Mouse (Mus musculus) erythroid progenitor cell, adult 5-6 weeks (primary cell): ENCODE results near the gene Fbxo4. TPM values are rescaled to one million over a fixed set of nuclear protein-coding genes. Genes with fewer than 3 reads are reported as not detected.

Experiments
- ATAC-seq: replicated peaks from 2 replicates; pipeline ENCODE4 v1.8.0; 2016; ENCODE audit warnings: moderate number of reproducible peaks, mild to moderate bottlenecking, moderate TSS enrichment, inconsistent platforms; ENCODE audit not compliant: poor library complexity, low FRiP score, severe bottlenecking
- total RNA-seq, 2 experiments: library from RNA; stranded (forward) in 1 of 2; stranded (reverse) in 1 of 2; fragments of 150-400 nt in 1 of 2; fragments of 186-747, 209-891 nt in 1 of 2; gene quantifications; 2 replicates each; pipeline versions ENCODE4 v1.2.3 to v1.2.4; 2015 to 2017; ENCODE audit warnings: low replicate concordance in 2 of 2

The Fbxo4 gene
- total RNA-seq, 2 experiments from 2014 or later: not detected

- no peak for ATAC-seq
Measured at GRCm38 (mm10) chr15:3984876-3985275, 5.5 kb upstream of the Fbxo4 start.

GRCm38 (mm10) chr15:3982732-3983131, 3.4 kb upstream of the Fbxo4 start:
- no peak for ATAC-seq

DNA sequence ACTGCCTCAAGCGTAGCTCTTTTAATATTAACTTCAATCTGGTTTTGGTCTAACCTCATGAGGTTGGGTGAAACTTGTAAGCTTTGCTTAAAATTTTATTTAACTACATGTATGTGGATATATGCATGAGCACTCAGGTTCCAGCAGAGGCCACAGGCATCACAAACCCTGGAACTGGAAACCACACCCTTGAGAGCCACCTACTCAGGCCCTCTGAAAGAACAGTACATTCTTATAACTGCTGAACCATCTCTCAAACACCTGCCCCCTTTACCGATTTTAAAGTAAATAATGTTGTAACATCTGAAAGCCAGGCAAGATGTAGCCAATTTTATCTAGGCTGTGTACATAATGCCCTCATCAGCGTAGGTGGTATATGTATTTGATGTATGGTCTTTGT, 498 bp upstream of the Fbxo4 start:
- ATAC-seq: peak; percentile 23; the same call in 1 of the 2 replicates

DNA sequence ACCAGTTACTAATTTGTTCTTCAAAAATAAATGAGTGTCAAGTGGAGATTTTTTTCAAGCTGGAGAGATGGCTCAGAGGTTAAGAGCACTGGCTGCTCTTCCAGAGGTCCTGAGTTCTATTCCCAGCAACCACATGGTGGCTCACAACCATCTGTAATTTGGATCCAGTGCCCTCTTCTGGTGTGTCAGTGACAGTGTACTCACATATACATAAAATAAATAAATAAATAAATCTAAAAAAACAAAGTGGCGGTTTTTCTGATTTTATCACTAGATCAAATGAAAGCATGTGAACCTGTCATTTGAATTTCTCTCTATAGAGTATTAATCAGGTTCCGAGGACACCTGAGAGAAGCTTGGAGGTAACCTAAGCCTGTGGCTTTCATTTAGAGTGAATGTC, 1.1 kb downstream of the Fbxo4 start:
- no peak for ATAC-seq

DNA sequence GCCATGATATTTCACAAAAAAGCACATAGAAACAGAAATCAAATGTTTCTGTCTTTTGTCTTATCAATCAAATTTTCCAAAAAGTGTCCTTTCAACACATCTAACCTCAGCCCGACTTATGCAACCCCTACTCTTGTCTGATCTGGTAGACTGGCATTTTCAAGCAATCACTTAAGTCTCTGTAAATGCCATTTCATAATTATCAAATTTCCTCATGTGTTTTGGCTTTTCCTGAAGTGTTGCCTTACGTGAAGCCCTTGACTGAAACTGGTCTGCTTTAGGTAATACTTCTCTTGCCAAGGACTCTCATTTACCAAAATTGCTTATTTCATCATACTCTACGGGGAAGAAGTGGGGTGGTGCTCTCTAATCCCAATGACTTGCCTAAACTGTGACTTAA, 6.1 kb downstream of the Fbxo4 start:
- no peak for ATAC-seq

- ATAC-seq: no peak
Measured at GRCm38 (mm10) chr15:3970193-3970592, 9.2 kb downstream of the Fbxo4 start.

- ATAC-seq: no peak
Measured at GRCm38 (mm10) chr15:3969743-3970142, 9.6 kb downstream of the Fbxo4 start.

DNA sequence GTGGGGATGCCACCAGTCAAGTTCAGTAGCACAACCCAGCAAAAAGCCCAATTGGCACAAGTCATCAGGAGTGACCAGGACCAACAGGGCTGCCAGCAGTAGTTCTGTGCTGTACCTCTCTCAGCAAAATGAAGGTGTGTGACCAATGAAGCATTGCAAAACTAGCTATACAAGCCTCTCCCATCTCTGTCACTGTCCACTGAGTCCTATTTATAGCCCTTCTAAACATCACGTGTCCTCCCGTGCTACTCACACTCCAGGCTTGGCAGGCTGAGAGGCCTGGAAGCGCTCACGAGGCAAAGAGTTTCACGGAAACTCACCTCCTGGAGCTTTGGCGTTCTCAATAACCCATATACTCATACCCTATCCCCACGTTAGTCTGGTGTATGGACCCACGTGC, 17.1 kb downstream of the Fbxo4 start:
- ATAC-seq: no peak

DNA sequence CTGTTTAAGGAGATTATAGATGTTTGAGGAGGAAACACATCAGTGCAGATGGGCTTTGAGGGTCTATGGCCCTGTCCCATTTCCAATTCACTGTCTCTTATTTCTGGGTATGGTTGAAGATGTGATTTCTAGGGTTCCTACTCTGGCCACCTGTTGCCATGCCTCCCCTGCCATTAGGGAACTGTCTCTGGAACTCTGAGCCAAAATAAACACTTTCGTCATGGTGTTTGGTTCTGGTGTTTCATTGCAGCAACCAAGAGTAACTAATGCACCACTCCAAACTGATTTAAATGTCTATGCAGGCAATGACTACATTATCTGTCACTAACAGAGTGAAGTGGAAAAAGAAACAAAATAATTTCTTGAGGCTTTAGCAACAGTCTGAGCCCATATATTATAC, 19.3 kb downstream of the Fbxo4 start:
- no peak for ATAC-seq

- ATAC-seq: no peak
Measured at GRCm38 (mm10) chr15:3957982-3958381, 21.4 kb downstream of the Fbxo4 start.

DNA sequence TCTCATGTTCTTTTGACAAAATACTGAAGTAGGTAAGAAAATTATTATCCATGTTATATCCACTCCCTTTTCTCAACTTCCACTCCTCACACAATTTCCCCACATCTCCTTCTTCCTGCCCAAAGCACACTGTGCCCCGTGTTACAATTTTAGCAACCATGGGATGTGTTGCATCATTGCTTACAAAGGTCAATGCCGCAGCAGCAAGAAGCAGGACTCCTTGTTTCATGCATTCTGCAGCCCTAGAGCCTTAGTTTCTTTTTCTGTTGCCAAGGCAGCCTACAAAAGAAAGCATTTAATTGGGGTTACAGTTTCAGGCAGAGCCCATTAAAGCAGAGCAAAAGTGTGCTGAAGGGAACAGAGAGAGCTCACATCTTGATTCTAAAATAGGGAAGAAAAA, 24.4 kb downstream of the Fbxo4 start:
- no peak for ATAC-seq

DNA sequence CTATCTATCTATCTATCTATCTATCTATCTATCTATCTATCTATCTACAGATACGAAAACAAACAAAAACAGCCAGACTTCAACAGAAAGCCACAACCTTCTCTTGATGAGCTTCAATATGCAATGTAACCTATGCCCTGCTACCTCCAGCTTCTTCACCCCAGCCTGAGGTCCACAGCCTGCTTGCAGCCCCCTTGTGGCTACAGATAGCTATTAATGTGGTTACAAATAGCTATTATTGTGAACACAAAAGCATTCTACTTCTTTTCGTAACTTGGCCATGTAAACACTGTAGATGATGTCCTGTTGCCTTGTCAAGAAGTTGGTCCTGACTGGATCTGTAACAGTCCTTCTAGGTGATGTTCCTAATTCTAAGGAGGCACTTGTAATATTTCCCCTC, 41.2 kb downstream of the Fbxo4 start:
- ATAC-seq: no peak

DNA sequence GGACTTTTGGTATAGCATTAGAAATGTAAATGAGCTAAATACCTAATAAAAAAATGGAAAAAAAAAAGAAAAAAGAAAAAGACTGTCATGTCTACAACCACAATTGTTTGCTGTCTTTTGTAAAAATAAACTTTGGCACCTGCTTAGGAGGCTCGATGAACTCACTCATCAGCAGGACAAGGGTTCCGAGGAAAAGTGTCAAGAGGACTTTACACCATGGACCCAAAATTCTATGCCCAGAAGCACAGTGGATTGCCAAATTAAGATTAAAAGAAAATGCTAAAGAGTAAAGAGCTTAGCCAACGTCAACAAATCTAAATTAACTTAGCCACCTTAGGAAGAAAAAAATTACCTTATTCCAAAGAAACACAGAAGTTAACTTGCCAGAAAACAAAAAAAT, 43.3 kb downstream of the Fbxo4 start:
- no peak for ATAC-seq

DNA sequence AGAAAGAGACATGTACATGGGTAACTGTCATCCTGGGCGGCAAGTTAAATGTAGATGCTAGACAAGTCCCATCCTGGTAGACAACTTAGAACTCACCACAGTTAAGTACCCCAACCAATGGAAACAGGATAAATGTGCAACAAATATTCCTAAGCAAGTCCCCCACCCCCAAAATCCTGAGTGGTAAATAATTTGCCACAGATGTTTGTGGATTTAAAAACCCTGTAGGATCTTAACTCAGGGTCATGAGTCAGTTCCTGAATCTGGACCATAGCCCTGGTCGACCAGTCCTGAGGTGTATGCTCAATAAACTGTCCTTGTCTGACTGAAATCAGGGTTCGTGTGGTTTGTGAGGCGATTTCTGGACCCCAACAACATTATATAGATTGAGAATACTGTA, 45.9 kb downstream of the Fbxo4 start:
- ATAC-seq: no peak

DNA sequence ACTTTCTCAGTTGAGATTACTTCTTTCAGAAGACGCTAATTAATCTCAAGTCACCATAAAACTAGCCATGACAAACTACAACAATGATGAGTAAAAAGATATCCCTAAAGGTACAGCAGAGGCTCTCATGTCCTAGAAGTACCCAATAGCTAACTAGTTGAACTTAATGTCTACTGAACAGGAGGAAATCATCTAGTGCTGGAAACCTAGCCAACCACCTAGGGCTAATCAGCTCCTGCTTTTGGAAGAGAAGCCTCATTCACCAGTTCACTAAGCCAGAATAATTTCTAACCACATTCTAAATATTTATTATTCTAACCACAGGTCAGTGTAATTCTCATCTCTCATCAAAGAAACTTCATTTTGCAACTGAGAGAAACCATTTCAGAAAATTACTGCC, 47.4 kb downstream of the Fbxo4 start:
- no peak for ATAC-seq

Other genes starting within 250 kb of the Fbxo4 start
- 18.7 and 25.2 TPM in 2 replicates for gene AW549877, start 16.2 kb upstream of the Fbxo4 start, total RNA-seq (2015; ENCODE audit: low replicate concordance)
- gene AW549877, start 16.2 kb upstream of the Fbxo4 start, total RNA-seq (2017; ENCODE audit: low replicate concordance): 6.9 and 8.3 TPM in 2 replicates
- gene Oxct1, start 46.8 kb upstream of the Fbxo4 start, total RNA-seq (2015; ENCODE audit: low replicate concordance): 12.6 and 13.4 TPM in 2 replicates
- gene Oxct1, start 46.8 kb upstream of the Fbxo4 start, total RNA-seq (2017; ENCODE audit: low replicate concordance): 26.7 and 27.3 TPM in 2 replicates